Mouse (Mus musculus): ENCODE measurements around the gene Rsu1. TPM values are rescaled to one million over a fixed set of nuclear protein-coding genes. Genes with fewer than 3 reads are reported as not detected.

Rsu1 gene
- polyA plus RNA-seq, 1 experiment from 2014 or later = 68.3 TPM

- H3K9me3 ChIP-seq (ENCODE audit: control insufficient read depth) = no peaks in the 10 kb centered on the region
- ATAC-seq = no peak
- TF ChIP-seq CTCF (IDR thresholded peaks at IDR 0.05; ENCODE audit: low read depth) = no peak
- H3K36me3 ChIP-seq (ENCODE audit: control insufficient read depth, insufficient read depth) = 0 out of 2 replicates have a peak, but pooled peaks cover 3% of the 10 kb centered on the region
- WGBS = 87% methylated on average over 10 of the region's 10 CpGs
- H3K4me3 ChIP-seq (ENCODE audit: low read depth, low read length) = no peak overlapping the region
- H3K27me3 ChIP-seq (replicated peaks; ENCODE audit: control insufficient read depth, insufficient read depth, low read length) = no peaks in the 10 kb centered on the region
- no peaks in the 10 kb centered on the region for H3K4me1 ChIP-seq (replicated peaks; ENCODE audit: control insufficient read depth, insufficient read depth, low read length)
- no peak overlapping the region for H3K27ac ChIP-seq (ENCODE audit: low read depth, low read length)
- no peak overlapping the region for H3K4me2 ChIP-seq (replicated peaks; ENCODE audit: low read depth)
- no peak overlapping the region for H3K9ac ChIP-seq (ENCODE audit: low read depth, low read length)
These were observed 93.4 kb downstream of the Rsu1 start for GRCm38 (mm10) chr2:13177698-13178395.

GRCm38 (mm10) chr2:13176304-13176620 is 95.0 kb downstream of the Rsu1 start:
- H3K36me3 ChIP-seq (ENCODE audit: control insufficient read depth, insufficient read depth) = 0 out of 2 replicates have a peak, but pooled peaks cover 3% of the 10 kb centered on the region
- WGBS = 78% methylated on average over 4 of the region's 4 CpGs
- no peaks in the 10 kb centered on the region for H3K4me1 ChIP-seq (replicated peaks; ENCODE audit: control insufficient read depth, insufficient read depth, low read length)
- TF ChIP-seq CTCF (IDR thresholded peaks at IDR 0.05; ENCODE audit: low read depth) = no peak
- no peak overlapping the region for H3K4me3 ChIP-seq (ENCODE audit: low read depth, low read length)
- no peaks in the 10 kb centered on the region for H3K9me3 ChIP-seq (ENCODE audit: control insufficient read depth)
- no peak overlapping the region for H3K4me2 ChIP-seq (replicated peaks; ENCODE audit: low read depth)
- H3K9ac ChIP-seq (ENCODE audit: low read depth, low read length) = no peak overlapping the region
- H3K27ac ChIP-seq (ENCODE audit: low read depth, low read length) = no peak overlapping the region
- ATAC-seq = no peak
- H3K27me3 ChIP-seq (replicated peaks; ENCODE audit: control insufficient read depth, insufficient read depth, low read length) = no peaks in the 10 kb centered on the region

- H3K9ac ChIP-seq (ENCODE audit: low read depth, low read length) = no peak overlapping the region
- H3K27me3 ChIP-seq (replicated peaks; ENCODE audit: control insufficient read depth, insufficient read depth, low read length) = no peaks in the 10 kb centered on the region
- H3K36me3 ChIP-seq (ENCODE audit: control insufficient read depth, insufficient read depth) = 0 out of 2 replicates have a peak, but pooled peaks cover 3% of the 10 kb centered on the region
- H3K27ac ChIP-seq (ENCODE audit: low read depth, low read length) = no peak overlapping the region
- no peak for ATAC-seq
- no peak overlapping the region for H3K4me2 ChIP-seq (replicated peaks; ENCODE audit: low read depth)
- WGBS = 76% methylated on average over 28 of the region's 28 CpGs
- H3K4me1 ChIP-seq (replicated peaks; ENCODE audit: control insufficient read depth, insufficient read depth, low read length) = no peaks in the 10 kb centered on the region
- no peak overlapping the region for H3K4me3 ChIP-seq (ENCODE audit: low read depth, low read length)
- no peaks in the 10 kb centered on the region for H3K9me3 ChIP-seq (ENCODE audit: control insufficient read depth)
- TF ChIP-seq CTCF (IDR thresholded peaks at IDR 0.05; ENCODE audit: low read depth) = no peak
These were observed 95.5 kb downstream of the Rsu1 start for GRCm38 (mm10) chr2:13175536-13176303.

- no peak for TF ChIP-seq CTCF (IDR thresholded peaks at IDR 0.05; ENCODE audit: low read depth)
- Histone ChIP-seq H3K4me2 (replicated peaks; ENCODE audit: low read depth) (no peak overlapping the region), H3K9me3 (ENCODE audit: control insufficient read depth) (no peaks in the 10 kb centered on the region), H3K27me3 (replicated peaks; ENCODE audit: control insufficient read depth, insufficient read depth, low read length) (no peaks in the 10 kb centered on the region), H3K4me3 (ENCODE audit: low read depth, low read length) (no peak overlapping the region), H3K4me1 (replicated peaks; ENCODE audit: control insufficient read depth, insufficient read depth, low read length) (no peaks in the 10 kb centered on the region), H3K36me3 (ENCODE audit: control insufficient read depth, insufficient read depth) (0 out of 2 replicates have a peak, but pooled peaks cover 3% of the 10 kb centered on the region), H3K27ac (ENCODE audit: low read depth, low read length) (no peak overlapping the region), H3K9ac (ENCODE audit: low read depth, low read length) (no peak overlapping the region)
- WGBS = 86% methylated on average over 7 of the region's 7 CpGs
- no peak for ATAC-seq
These were observed 96.8 kb downstream of the Rsu1 start for GRCm38 (mm10) chr2:13174461-13174860.

GRCm38 (mm10) chr2:13170651-13171050 is 100.6 kb downstream of the Rsu1 start:
- H3K36me3 ChIP-seq (ENCODE audit: control insufficient read depth, insufficient read depth) = 0 out of 2 replicates have a peak, but pooled peaks cover 3% of the 10 kb centered on the region
- H3K4me2 ChIP-seq (replicated peaks; ENCODE audit: low read depth) = no peak overlapping the region
- no peak overlapping the region for H3K9ac ChIP-seq (ENCODE audit: low read depth, low read length)
- H3K4me1 ChIP-seq (replicated peaks; ENCODE audit: control insufficient read depth, insufficient read depth, low read length) = no peaks in the 10 kb centered on the region
- no peak overlapping the region for H3K27ac ChIP-seq (ENCODE audit: low read depth, low read length)
- no peak for TF ChIP-seq CTCF (IDR thresholded peaks at IDR 0.05; ENCODE audit: low read depth)
- no peak for ATAC-seq
- WGBS = 84% methylated on average over 5 of the region's 5 CpGs
- no peaks in the 10 kb centered on the region for H3K27me3 ChIP-seq (replicated peaks; ENCODE audit: control insufficient read depth, insufficient read depth, low read length)
- H3K9me3 ChIP-seq (ENCODE audit: control insufficient read depth) = no peaks in the 10 kb centered on the region
- no peak overlapping the region for H3K4me3 ChIP-seq (ENCODE audit: low read depth, low read length)

- WGBS = 90% methylated on average over 6 of the region's 6 CpGs
- no peaks in the 10 kb centered on the region for H3K27me3 ChIP-seq (replicated peaks; ENCODE audit: control insufficient read depth, insufficient read depth, low read length)
These were observed 101.3 kb downstream of the Rsu1 start for GRCm38 (mm10) chr2:13169962-13170361.

More at GRCm38 (mm10) chr2:13169962-13170361, 101.3 kb downstream of the Rsu1 start:
- ATAC-seq = no peak
- no peak overlapping the region for H3K4me2 ChIP-seq (replicated peaks; ENCODE audit: low read depth)
- H3K4me1 ChIP-seq (replicated peaks; ENCODE audit: control insufficient read depth, insufficient read depth, low read length) = no peaks in the 10 kb centered on the region
- TF ChIP-seq CTCF (IDR thresholded peaks at IDR 0.05; ENCODE audit: low read depth) = no peak
- H3K9ac ChIP-seq (ENCODE audit: low read depth, low read length) = no peak overlapping the region
- H3K36me3 ChIP-seq (ENCODE audit: control insufficient read depth, insufficient read depth) = no peaks in the 10 kb centered on the region
- no peak overlapping the region for H3K4me3 ChIP-seq (ENCODE audit: low read depth, low read length)
- H3K27ac ChIP-seq (ENCODE audit: low read depth, low read length) = no peak overlapping the region
- H3K9me3 ChIP-seq (ENCODE audit: control insufficient read depth) = no peaks in the 10 kb centered on the region
